Mouse (Mus musculus): ENCODE results near the gene Ephb4. TPM values are rescaled to one million over a fixed set of nuclear protein-coding genes. Genes with fewer than 3 reads are reported as not detected.

Gene Ephb4
- total RNA-seq, 2 experiments from 2014 or later: 5.2 to 5.5 TPM

- DNase-seq (ENCODE audit: low spot score in 2 of 2): no peak
- intact Hi-C loops (cut with DNase I): no loop called here
Observed at GRCm38 (mm10) chr5:137410549-137410948, 60.6 kb downstream of the Ephb4 start.

GRCm38 (mm10) chr5:137411235-137411634 lies 61.3 kb downstream of the Ephb4 start:
- intact Hi-C loops (cut with DNase I): no loop called here
- DNase-seq (ENCODE audit: low spot score in 2 of 2): no peak

- no peak for DNase-seq (ENCODE audit: low spot score in 2 of 2)
- intact Hi-C loops (cut with DNase I): no loop called here
Observed at GRCm38 (mm10) chr5:137414253-137414652, 64.3 kb downstream of the Ephb4 start.

- intact Hi-C loops (cut with DNase I): no loop called here
- no peak for DNase-seq (ENCODE audit: low spot score in 2 of 2)
Observed at GRCm38 (mm10) chr5:137419105-137419504, 69.2 kb downstream of the Ephb4 start.

- no peak for DNase-seq (ENCODE audit: low spot score in 2 of 2)
- intact Hi-C loops (cut with DNase I): no loop called here
Observed at GRCm38 (mm10) chr5:137419841-137420240, 69.9 kb downstream of the Ephb4 start.

GRCm38 (mm10) chr5:137425648-137426047 lies 75.7 kb downstream of the Ephb4 start:
- intact Hi-C loops (cut with DNase I): no loop called here
- no peak for DNase-seq (ENCODE audit: low spot score in 2 of 2)

Other genes with a start within 250 kb of the Ephb4 start
- 1 to 10 TPM; 3.0 to 3.9 TPM for gene Trim56, start 233.9 kb upstream of the Ephb4 start, total RNA-seq (2021)
- not detected for gene Muc3, start 200.8 kb upstream of the Ephb4 start, total RNA-seq (2021)
- gene Muc3a, start 137.7 kb upstream of the Ephb4 start, total RNA-seq (2021): 1 to 10 TPM; 3.0 to 3.1 TPM
- gene Ache, start 62.6 kb upstream of the Ephb4 start, total RNA-seq (2021): 10 to 100 TPM; 54.9 to 63.3 TPM
- gene Ufsp1, start 55.5 kb upstream of the Ephb4 start, total RNA-seq (2021): 10 to 100 TPM in 1 of 2 experiments, 1 to 10 TPM in 1; 9.8 to 13.3 TPM
- gene Srrt, start 42.4 kb upstream of the Ephb4 start, total RNA-seq (2021): 100 to 1,000 TPM; 176 to 178 TPM
- gene Trip6, start 35.7 kb upstream of the Ephb4 start, total RNA-seq (2021): 1 to 10 TPM; 4.3 to 5.9 TPM
- 10 to 100 TPM; 21.3 to 23.2 TPM for gene Slc12a9, start 16.5 kb upstream of the Ephb4 start, total RNA-seq (2021)
- gene Zan, start 127.0 kb downstream of the Ephb4 start, total RNA-seq (2021): under 1 TPM; 0.16 to 0.32 TPM
- 10 to 100 TPM; 30.2 to 37.0 TPM for gene Pop7, start 152.4 kb downstream of the Ephb4 start, total RNA-seq (2021)
- gene Gigyf1, start 168.4 kb downstream of the Ephb4 start, total RNA-seq (2021): 10 to 100 TPM; 39.9 to 48.6 TPM
- not detected for gene Epo, start 183.1 kb downstream of the Ephb4 start, total RNA-seq (2021)
- 100 to 1,000 TPM; 662 to 684 TPM for gene Gnb2, start 183.4 kb downstream of the Ephb4 start, total RNA-seq (2021)
- 100 to 1,000 TPM; 109 to 118 TPM for gene Actl6b, start 203.4 kb downstream of the Ephb4 start, total RNA-seq (2021)
- gene Tfr2, start 219.7 kb downstream of the Ephb4 start, total RNA-seq (2021): 1 to 10 TPM; 8.1 to 8.9 TPM

Measured in left cerebral cortex, postnatal 25 days (tissue).